Mouse (Mus musculus) heart, embryonic 12.5 days (tissue): Measurements from ENCODE around the gene Top3a. TPM values are rescaled to one million over a fixed set of nuclear protein-coding genes. Genes with fewer than 3 reads are reported as not detected.

Source experiments
- ATAC-seq: fragments of 200-750 bp; cut with Nextera tagmentation; 2 replicates; pipeline ENCODE4 v1.8.0; 2017; ENCODE audit warnings: moderate TSS enrichment, moderate library complexity; ENCODE audit not compliant: insufficient number of reproducible peaks, low FRiP score
- H3K27ac ChIP-seq: fragments of 300-500 bp; sonication (generic); 2 replicates; pipeline ENCODE4 v1.5.1; 2016; ENCODE audit warnings: mild to moderate bottlenecking, moderate library complexity; ENCODE audit not compliant: poor library complexity, severe bottlenecking
- H3K27me3 ChIP-seq: fragments of 300-500 bp; sonication (generic); replicated peaks from 2 replicates; pipeline ENCODE4 v1.6.1; 2016; ENCODE audit warnings: mild to moderate bottlenecking, moderate library complexity
- H3K36me3 ChIP-seq: fragments of 300-500 bp; sonication (generic); 2 replicates; pipeline ENCODE4 v1.6.1; 2016; ENCODE audit warnings: mild to moderate bottlenecking, moderate library complexity
- H3K4me1 ChIP-seq: fragments of 300-500 bp; sonication (generic); replicated peaks from 2 replicates; pipeline ENCODE4 v1.6.1; 2016; ENCODE audit warnings: mild to moderate bottlenecking
- H3K4me2 ChIP-seq: fragments of 300-500 bp; sonication (generic); 2 replicates; pipeline ENCODE4 v1.6.1; 2016; ENCODE audit warnings: mild to moderate bottlenecking, moderate library complexity
- H3K4me3 ChIP-seq: fragments of 300-500 bp; sonication (generic); 2 replicates; pipeline ENCODE4 v1.5.1; 2016; ENCODE audit warnings: mild to moderate bottlenecking
- H3K9ac ChIP-seq: fragments of 300-500 bp; sonication (generic); 2 replicates; pipeline ENCODE4 v1.6.1; 2016; ENCODE audit warnings: mild to moderate bottlenecking, moderate library complexity
- H3K9me3 ChIP-seq: fragments of 300-500 bp; sonication (generic); replicated peaks from 2 replicates; pipeline ENCODE4 v1.6.1; 2016; ENCODE audit warnings: mild to moderate bottlenecking, moderate library complexity
- WGBS: fragments of 180-500 bp; shearing (Covaris S2); methylation state at CpG from one replicate; pipeline ENCODE4 v1.1.7; 2016; 5-methylcytosine and 5-hydroxymethylcytosine counted together
- polyA plus RNA-seq: library from polyadenylated mRNA; unstranded; fragments of >200 nt; fragmentation: Nextera tagmentation; extraction: Ambion mirVana; gene quantifications from 2 replicates; pipeline ENCODE4 v1.2.1, GENCODE M21; 2016

The Top3a gene
- polyA plus RNA-seq, 1 experiment from 2014 or later: 13.5 TPM

DNA sequence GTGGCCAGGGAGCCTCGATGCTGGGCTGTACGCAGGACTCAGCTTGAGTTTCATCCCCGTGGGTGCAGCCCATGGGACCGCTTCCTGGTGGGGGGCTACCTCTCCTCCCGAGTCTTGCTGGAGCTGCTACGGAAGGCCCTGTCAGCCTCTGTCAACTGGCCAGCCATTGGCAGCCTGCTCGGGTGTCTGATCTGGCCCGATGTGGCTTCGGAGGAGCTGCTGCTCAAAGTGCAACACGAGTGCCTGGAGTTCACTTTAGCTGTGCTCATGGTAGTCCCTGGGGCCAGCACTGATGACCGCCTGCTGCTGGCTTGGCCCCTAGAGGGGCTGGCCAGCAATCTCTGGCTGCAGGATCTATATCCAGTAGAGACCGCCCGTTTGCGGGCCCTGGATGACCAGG is 45.9 kb downstream of the Top3a start:
- Histone ChIP-seq H3K4me1 (peaks cover 28% of the 10 kb centered on the region), H3K36me3 (peaks cover 40% of the 10 kb centered on the region), H3K4me2 (no peak overlapping the region), H3K4me3 (no peak overlapping the region), H3K9me3 (no peaks in the 10 kb centered on the region), H3K9ac (peak overlapping the region; percentile 11; the same call in 1 of the 2 replicates), H3K27ac (no peak overlapping the region), H3K27me3 (no peaks in the 10 kb centered on the region)
- ATAC-seq: no peak
- 89% methylated on average over 14 of the region's 14 CpGs for WGBS

DNA sequence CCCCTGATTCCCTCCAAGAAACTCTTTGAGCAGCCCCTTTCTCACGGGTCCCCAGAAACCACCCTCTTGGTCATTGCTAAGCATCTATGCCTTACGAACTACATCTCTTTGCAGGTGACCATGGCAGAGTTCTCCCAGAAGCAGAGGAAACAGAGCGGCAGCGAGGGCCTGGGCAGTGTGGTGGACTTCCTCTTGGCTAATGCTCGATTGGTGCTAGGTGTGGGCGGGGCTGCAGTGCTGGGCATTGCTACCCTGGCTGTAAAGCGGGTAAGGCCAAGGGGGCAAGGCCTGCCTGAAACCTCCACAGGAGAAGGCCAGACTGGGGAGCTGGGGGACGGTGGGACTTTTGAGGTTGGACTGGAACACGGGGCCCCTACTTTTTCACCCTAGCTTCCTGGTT is 47.0 kb downstream of the Top3a start:
- no peak overlapping the region for H3K9ac ChIP-seq

DNA sequence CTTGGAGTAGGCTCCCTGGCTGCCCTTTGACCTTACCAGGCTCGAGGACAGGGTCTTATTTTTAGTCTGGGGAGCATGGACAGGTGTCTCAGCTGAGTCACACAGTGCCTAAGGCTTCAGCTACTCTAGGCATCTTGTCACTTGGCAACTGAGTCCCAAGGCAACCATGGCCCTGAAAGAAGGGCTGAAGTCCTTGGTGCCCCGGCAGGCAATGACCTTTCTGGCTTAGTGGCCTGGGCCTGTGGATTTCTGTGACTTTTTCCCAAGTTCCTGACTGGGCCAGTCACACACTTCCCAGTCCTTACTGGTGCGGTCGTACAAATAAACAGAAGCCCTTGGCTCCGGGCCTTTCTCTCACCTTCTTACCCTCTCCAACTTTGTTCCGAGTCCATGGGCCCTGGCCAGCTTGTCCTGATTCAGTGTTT is 47.9 kb downstream of the Top3a start:
- no peak for ATAC-seq
- H3K27ac ChIP-seq: no peak overlapping the region
- peak overlapping the region; percentile 79 for H3K9ac ChIP-seq
- H3K4me2 ChIP-seq: peak overlapping the region; percentile 74
- H3K9me3 ChIP-seq: no peaks in the 10 kb centered on the region
- WGBS: 71% methylated on average over 6 of the region's 6 CpGs
- H3K27me3 ChIP-seq: no peaks in the 10 kb centered on the region
- peaks cover 31% of the 10 kb centered on the region for H3K4me1 ChIP-seq
- H3K4me3 ChIP-seq: peak overlapping the region; percentile 94
- H3K36me3 ChIP-seq: peaks cover 49% of the 10 kb centered on the region

More for the DNA sequence above, 47.0 kb downstream of the Top3a start:
- Histone ChIP-seq H3K9me3 (no peaks in the 10 kb centered on the region), H3K4me2 (no peak overlapping the region), H3K4me3 (no peak overlapping the region), H3K36me3 (peaks cover 40% of the 10 kb centered on the region), H3K4me1 (peaks cover 33% of the 10 kb centered on the region), H3K27me3 (no peaks in the 10 kb centered on the region), H3K27ac (no peak overlapping the region)
- no peak for ATAC-seq
- WGBS: 85% methylated on average over 9 of the region's 9 CpGs

DNA sequence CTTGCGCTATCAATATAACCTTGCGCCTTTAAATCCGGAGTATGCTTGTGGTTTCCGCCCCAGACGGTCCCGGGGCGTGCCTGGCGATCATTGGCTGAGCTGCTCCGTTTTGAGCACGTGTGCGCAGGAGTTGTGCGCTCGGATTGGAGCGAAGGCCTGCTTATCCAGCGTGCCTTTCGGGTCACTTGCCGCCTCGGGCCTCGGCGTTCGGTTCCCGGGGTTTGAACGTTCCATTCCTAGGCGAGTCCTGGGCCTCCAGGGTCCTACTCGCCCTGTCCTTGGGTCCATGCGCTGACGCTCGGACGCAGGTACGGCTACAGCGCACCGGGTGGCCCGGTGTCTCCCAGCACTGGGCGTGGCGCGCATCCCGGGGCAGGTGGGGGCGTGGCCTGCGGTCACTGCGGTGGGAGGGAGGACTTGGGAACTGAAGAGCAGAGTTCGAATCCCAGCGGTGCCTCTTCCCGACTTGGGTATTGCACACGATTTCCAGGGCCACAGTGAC is 48.9 kb downstream of the Top3a start, which contains the start of gene Mief2:
Mief2 (plus strand) TSS at position 139 of the 502 bp plus-strand sequence.
- Histone ChIP-seq H3K4me1 (peaks cover 28% of the 10 kb centered on the region), H3K4me3 (peak within 1 kb of the TSS; percentile 94), H3K9me3 (no peaks in the 10 kb centered on the region), H3K27ac (peak within 1 kb of the TSS; percentile 93), H3K4me2 (peak within 1 kb of the TSS; percentile 74), H3K36me3 (peaks cover 50% of the 10 kb centered on the region), H3K9ac (peak within 1 kb of the TSS; percentile 96), H3K27me3 (no peaks in the 10 kb centered on the region)
- WGBS: under 1% methylated on average over 44 of the region's 44 CpGs
- peak; percentile 91 for ATAC-seq

DNA sequence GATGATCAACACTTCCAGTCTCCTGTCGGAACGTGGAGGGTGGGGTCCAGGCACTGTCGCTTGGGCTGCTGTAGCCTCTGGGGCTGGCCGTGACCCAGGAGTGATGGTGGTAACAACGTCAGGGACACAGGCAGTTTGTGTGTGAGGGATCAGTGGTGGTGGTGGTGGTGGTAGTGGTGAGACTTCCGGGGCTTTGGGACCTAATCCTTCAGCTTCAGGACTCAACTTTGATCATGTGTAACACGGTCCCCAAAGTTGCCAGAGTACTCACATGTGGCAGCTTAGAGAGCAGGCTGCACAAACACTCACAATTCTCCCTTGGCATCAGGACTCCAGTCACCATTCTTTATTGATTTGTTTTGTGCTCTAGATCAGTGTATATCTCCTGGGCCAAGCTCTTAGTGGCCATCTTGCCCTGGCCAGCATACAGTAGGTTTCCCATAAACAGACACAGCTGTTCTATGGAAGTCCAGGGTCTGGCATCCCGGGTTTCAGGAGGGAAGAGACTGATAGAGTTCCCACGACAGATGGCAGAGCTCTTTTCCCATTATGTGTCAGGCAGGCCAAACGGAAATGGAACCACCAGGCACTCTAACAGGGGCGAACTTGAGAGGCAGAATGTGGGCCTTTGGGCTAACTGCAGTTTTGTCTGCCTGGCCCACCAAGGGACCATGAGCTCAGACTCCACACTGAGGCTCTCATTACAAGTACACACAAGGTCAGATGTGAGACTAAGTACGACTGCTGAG is 49.6 kb downstream of the Top3a start:
- Histone ChIP-seq H3K9me3 (no peaks in the 10 kb centered on the region), H3K4me3 (peak overlapping the region; percentile 94), H3K4me2 (peak overlapping the region; percentile 74), H3K27ac (peak overlapping the region; percentile 93), H3K36me3 (peaks cover 50% of the 10 kb centered on the region), H3K9ac (peak overlapping the region; percentile 96), H3K27me3 (no peaks in the 10 kb centered on the region), H3K4me1 (peaks cover 28% of the 10 kb centered on the region)
- WGBS: 6% methylated on average over 12 of the region's 12 CpGs
- 0 out of 2 replicates have a peak, but pooled peaks have one; percentile 3 for ATAC-seq

DNA sequence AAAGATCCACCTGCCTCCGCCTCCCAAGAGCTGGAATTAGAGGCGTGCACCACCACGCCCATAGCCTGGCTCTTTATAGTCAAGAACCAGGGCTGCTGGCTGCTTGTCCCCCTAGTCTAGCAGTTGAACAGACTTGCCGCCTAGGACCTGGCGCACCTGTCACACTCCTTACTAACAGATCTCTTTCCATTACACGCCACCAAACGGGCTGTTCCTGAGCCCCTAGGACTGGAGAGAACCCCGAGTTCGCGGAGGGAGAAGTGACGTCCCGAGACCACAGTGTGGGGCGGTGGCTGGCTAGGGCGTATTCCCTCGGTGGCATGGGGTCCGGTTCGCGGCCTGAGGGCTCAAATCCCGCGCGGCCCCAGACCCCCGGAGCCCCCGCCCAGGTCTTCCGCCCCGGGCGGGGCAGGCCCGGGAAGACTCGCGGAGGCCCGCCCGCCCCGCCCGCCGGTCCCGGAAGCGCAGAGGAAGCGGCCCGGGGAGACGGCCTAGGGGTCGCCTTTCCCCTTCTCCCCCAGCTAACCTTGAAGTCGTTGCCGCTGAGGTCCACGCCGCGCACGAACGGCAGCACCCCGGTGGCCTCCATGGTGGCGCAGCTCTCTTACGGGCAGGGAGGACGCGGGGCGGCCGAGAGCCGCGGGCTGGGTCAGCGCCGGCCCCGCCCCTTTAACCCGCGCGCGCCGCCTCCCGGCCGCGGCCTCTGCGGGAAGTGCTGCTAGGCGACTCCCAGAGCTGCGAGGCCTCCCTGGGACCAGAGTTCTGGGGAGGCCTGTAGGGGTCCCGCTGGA is 50.4 kb downstream of the Top3a start, which contains the start of gene Flii:
Flii (minus strand) TSS at position 663 of the 791 bp plus-strand sequence.
- H3K27ac ChIP-seq: peak within 1 kb of the TSS; percentile 93
- H3K4me2 ChIP-seq: peak within 1 kb of the TSS; percentile 74
- H3K36me3 ChIP-seq: peaks cover 51% of the 10 kb centered on the region
- ATAC-seq: peak; percentile 86
- peak within 1 kb of the TSS; percentile 96 for H3K9ac ChIP-seq
- WGBS: under 1% methylated on average over 71 of the region's 71 CpGs
- peak within 1 kb of the TSS; percentile 94 for H3K4me3 ChIP-seq
- H3K4me1 ChIP-seq: peaks cover 28% of the 10 kb centered on the region
- no peaks in the 10 kb centered on the region for H3K27me3 ChIP-seq
- no peaks in the 10 kb centered on the region for H3K9me3 ChIP-seq

DNA sequence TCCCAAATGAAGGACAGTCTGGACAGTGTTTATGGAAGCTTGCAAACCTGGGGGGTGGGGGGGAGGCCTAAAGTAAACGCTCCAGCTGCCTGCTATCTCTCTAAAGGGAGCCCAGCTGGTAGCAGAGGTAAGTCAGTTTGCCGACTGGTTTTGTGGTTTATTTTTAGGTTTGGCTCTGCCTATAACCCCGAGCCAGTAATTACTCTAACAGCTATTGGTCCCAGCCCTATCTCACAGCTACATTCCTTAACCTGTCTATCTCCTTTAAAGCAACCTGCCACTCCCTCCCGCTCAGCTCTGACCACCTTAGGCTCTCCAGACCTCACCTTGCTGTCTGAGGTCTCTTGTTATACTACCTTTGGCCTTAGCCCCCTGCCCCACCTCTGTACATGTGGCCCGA is 57.9 kb downstream of the Top3a start:
- peaks cover 96% of the 10 kb centered on the region for H3K36me3 ChIP-seq
- WGBS: 50% methylated on average over 5 of the region's 5 CpGs
- no peak overlapping the region for H3K4me3 ChIP-seq
- H3K4me1 ChIP-seq: peaks cover 18% of the 10 kb centered on the region
- no peak for ATAC-seq
- H3K4me2 ChIP-seq: no peak overlapping the region
- no peaks in the 10 kb centered on the region for H3K9me3 ChIP-seq
- H3K27ac ChIP-seq: peak overlapping the region; percentile 36; the same call in 1 of the 2 replicates
- no peaks in the 10 kb centered on the region for H3K27me3 ChIP-seq
- H3K9ac ChIP-seq: no peak overlapping the region

DNA sequence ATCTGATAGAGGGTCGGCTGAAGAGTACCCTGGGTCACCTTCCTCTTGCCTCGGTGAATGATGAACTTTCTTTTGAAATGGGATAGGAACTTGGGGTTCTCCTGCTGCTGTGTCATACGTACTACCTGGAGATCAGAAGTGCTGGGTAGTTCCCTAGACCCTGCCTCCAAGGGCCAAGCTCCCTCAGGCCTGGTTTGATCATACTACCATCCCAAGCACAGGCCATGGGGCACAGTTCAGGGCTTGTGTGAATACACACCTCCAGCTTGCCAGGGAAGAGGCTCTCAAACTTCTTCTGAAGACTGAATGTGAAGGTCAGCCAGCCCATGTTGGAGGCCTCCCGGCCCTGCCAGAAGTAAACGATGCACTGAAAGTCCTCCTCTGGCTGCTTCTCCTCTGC is 61.3 kb downstream of the Top3a start:
- Histone ChIP-seq H3K36me3 (peaks cover 96% of the 10 kb centered on the region), H3K27me3 (no peaks in the 10 kb centered on the region), H3K27ac (no peak overlapping the region), H3K4me1 (peaks cover 18% of the 10 kb centered on the region), H3K4me3 (no peak overlapping the region), H3K9ac (no peak overlapping the region), H3K9me3 (no peaks in the 10 kb centered on the region), H3K4me2 (no peak overlapping the region)
- no peak for ATAC-seq
- WGBS: 75% methylated on average over 5 of the region's 5 CpGs

DNA sequence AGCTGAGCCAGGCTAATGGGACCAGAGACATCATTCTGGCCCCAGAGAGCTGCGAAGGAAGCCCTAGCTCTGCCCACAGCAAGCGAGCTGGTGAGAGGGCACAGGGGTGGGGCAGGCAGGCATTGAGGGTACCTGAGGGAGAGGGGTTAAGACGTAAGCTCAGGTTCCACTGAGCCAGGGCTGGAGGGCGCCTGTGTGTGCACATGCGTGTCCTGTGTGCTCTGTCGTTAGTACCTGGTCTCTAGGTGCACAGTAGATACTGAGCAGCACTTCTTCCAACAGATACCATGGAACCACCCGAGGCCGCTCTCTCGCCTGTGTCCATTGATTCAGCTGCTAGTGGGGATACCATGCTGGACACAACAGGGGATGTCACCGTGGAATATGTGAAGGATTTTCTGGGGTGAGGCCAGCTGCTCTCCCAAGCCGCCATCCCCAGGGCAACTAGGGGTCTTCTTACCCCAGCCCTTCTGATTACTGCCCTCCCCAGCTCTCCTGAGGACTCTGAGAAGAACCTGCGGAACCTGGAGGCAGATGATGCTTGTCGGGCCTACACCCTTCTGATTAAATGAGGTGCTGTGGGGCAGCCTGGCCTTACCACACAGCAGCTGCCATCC is 64.4 kb downstream of the Top3a start:
- H3K4me2 ChIP-seq: no peak overlapping the region
- no peaks in the 10 kb centered on the region for H3K9me3 ChIP-seq
- no peaks in the 10 kb centered on the region for H3K27me3 ChIP-seq
- H3K4me1 ChIP-seq: peaks cover 7% of the 10 kb centered on the region
- no peak overlapping the region for H3K9ac ChIP-seq
- no peak for ATAC-seq
- H3K36me3 ChIP-seq: peaks cover 100% of the 10 kb centered on the region
- no peak overlapping the region for H3K27ac ChIP-seq
- no peak overlapping the region for H3K4me3 ChIP-seq
- WGBS: 92% methylated on average over 13 of the region's 13 CpGs

DNA sequence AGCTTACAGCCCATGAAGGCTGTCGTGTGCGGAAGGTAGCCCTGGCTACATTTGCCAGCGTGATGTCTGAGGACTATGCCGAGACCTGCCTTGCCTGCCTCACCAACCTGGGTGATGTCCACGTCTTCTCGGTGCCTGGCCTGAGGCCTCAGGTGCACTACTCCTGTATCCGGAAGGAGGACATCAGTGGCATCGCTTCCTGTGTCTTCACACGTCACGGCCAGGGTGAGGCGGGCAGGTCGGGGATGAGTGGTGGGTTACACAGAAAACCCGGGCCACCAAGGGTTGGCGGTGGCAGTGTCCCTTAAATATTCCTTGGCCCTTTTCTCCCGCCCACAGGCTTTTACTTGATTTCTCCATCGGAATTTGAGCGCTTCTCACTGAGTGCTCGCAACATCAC is 65.1 kb downstream of the Top3a start:
- Histone ChIP-seq H3K27me3 (no peaks in the 10 kb centered on the region), H3K36me3 (peaks cover 100% of the 10 kb centered on the region), H3K9me3 (no peaks in the 10 kb centered on the region), H3K27ac (no peak overlapping the region), H3K4me1 (peaks cover 12% of the 10 kb centered on the region), H3K9ac (no peak overlapping the region), H3K4me3 (no peak overlapping the region), H3K4me2 (no peak overlapping the region)
- 92% methylated on average over 18 of the region's 18 CpGs for WGBS
- no peak for ATAC-seq

DNA sequence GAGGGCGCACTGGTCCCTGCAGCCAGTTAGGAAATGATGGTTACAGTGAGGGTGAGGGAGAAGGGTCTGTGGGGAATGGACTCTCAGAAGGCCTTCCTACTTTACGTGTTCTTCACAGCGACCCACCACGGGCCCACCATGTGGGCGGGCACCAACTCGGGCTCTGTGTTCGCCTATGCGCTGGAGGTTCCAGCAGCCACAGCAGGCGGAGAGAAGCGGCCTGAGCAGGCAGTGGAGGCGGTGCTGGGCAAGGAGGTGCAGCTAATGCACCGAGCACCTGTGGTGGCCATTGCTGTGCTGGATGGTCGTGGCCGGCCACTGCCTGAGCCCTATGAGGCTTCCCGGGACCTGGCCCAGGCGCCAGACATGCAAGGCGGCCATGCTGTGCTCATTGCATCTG is 65.9 kb downstream of the Top3a start:
- no peak overlapping the region for H3K4me2 ChIP-seq
- H3K4me1 ChIP-seq: peaks cover 8% of the 10 kb centered on the region; the same call in 1 of the 2 replicates
- 92% methylated on average over 17 of the region's 17 CpGs for WGBS
- H3K4me3 ChIP-seq: no peak overlapping the region
- no peaks in the 10 kb centered on the region for H3K9me3 ChIP-seq
- no peaks in the 10 kb centered on the region for H3K27me3 ChIP-seq
- H3K9ac ChIP-seq: no peak overlapping the region
- H3K27ac ChIP-seq: no peak overlapping the region
- ATAC-seq: no peak
- H3K36me3 ChIP-seq: peaks cover 100% of the 10 kb centered on the region
